Mouse (Mus musculus) T-helper 2 cell (primary cell): ENCODE data around the gene Rps6ka3.

Experiments
- in situ Hi-C: fragments of 300-600 bp; cut with MboI, MseI; formaldehyde crosslinking; loops from one replicate; pipeline ENCODE4 v1.15.1; 2025; ENCODE audit warnings: high pct_unique_total_duplicates

Gene Rps6ka3

GRCm38 (mm10) chrX:159210007-159210406, at the start of gene Rps6ka3:
Gene Rps6ka3 (plus strand): TSS chrX:159210307.
- in situ Hi-C loops = no loop called here

GRCm38 (mm10) chrX:159169200-159169599, 40.9 kb upstream of the Rps6ka3 start:
- in situ Hi-C loops = no loop called here

GRCm38 (mm10) chrX:159171579-159171978, 38.5 kb upstream of the Rps6ka3 start:
- in situ Hi-C loops = no loop called here

- in situ Hi-C loops = no loop called here
Observed at GRCm38 (mm10) chrX:159191581-159191980, 18.5 kb upstream of the Rps6ka3 start.

GRCm38 (mm10) chrX:159199495-159199894, 10.6 kb upstream of the Rps6ka3 start:
- in situ Hi-C loops = no loop called here

GRCm38 (mm10) chrX:159200101-159200500, 10.0 kb upstream of the Rps6ka3 start:
- in situ Hi-C loops = loop anchor here (5.0 kb wide), 1 partner anchor 53 kb away; no protein-coding TSS in a partner anchor

- in situ Hi-C loops = no loop called here
Observed at GRCm38 (mm10) chrX:159210892-159211583, 931 bp downstream of the Rps6ka3 start.

GRCm38 (mm10) chrX:159215253-159215652, 5.1 kb downstream of the Rps6ka3 start:
- in situ Hi-C loops = no loop called here

- in situ Hi-C loops = no loop called here
Observed at GRCm38 (mm10) chrX:159222474-159222873, 12.4 kb downstream of the Rps6ka3 start.

- in situ Hi-C loops = no loop called here
Observed at GRCm38 (mm10) chrX:159237275-159237674, 27.2 kb downstream of the Rps6ka3 start.

GRCm38 (mm10) chrX:159254001-159254884, 44.1 kb downstream of the Rps6ka3 start:
- in situ Hi-C loops = loop anchor here (25.0 kb wide), 1 partner anchor 317 kb away; no protein-coding TSS in a partner anchor

GRCm38 (mm10) chrX:159255123-159255978, 45.2 kb downstream of the Rps6ka3 start:
- in situ Hi-C loops = loop anchor here (25.0 kb wide), 1 partner anchor 318 kb away; no protein-coding TSS in a partner anchor

GRCm38 (mm10) chrX:159256040-159256852, 46.1 kb downstream of the Rps6ka3 start:
- in situ Hi-C loops = loop anchor here (25.0 kb wide), 1 partner anchor 319 kb away; no protein-coding TSS in a partner anchor

GRCm38 (mm10) chrX:159256921-159257421, 46.9 kb downstream of the Rps6ka3 start:
- in situ Hi-C loops = loop anchor here (25.0 kb wide), 1 partner anchor 320 kb away; no protein-coding TSS in a partner anchor

GRCm38 (mm10) chrX:159264681-159265080, 54.6 kb downstream of the Rps6ka3 start:
- in situ Hi-C loops = loop anchor here (10.0 to 25.0 kb wide), 2 partner anchors 210 to 327 kb away; no protein-coding TSS in a partner anchor

GRCm38 (mm10) chrX:159269072-159269471, 59.0 kb downstream of the Rps6ka3 start:
- in situ Hi-C loops = loop anchor here (10.0 to 25.0 kb wide), 2 partner anchors 214 to 332 kb away; no protein-coding TSS in a partner anchor

- in situ Hi-C loops = no loop called here
Observed at GRCm38 (mm10) chrX:159286765-159287164, 76.7 kb downstream of the Rps6ka3 start.

- in situ Hi-C loops = no loop called here
Observed at GRCm38 (mm10) chrX:159295879-159296278, 85.8 kb downstream of the Rps6ka3 start.

- in situ Hi-C loops = no loop called here
Observed at GRCm38 (mm10) chrX:159302349-159303311, 92.5 kb downstream of the Rps6ka3 start.
